In the genomic region with DNA sequence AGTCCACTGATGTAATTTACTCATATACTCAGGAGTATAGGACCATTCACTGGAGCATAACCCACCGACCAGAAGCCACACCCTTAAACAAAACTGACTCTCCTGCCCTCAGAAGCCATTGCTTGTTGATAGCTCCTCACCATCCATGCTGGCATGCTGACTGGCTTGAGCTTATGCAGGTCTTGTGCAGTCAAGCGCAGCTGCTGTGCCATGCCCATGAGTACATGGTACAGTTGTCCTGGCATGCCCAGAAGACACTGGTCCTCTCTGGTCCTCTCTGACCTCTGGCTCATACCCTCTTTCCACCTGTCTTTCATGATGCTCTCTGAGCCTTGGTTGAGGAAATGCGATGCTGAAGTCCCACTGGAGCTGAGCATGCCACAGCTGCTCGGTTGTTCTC, we compare ENCODE assay signal across 31 mouse cellular contexts. TPM values are rescaled to one million over a fixed set of nuclear protein-coding genes. Genes with fewer than 3 reads are reported as not detected.
"Had no signal": no experiment of that assay in that cellular context is flagged by ENCODE, and none has a peak within 500 bp of the region (broad histone marks: within the 10 kb centered on the region; RNA-seq: fewer than 3 reads in every experiment).

No protein-coding gene starts in this region.

- H3K36me3 ChIP-seq: heart, embryonic 13.5 days; heart, embryonic 15.5 days; limb, embryonic 10.5 days; limb, embryonic 12.5 days had no signal

- H3K4me2 ChIP-seq: heart, embryonic 11.5 days; heart, embryonic 13.5 days; heart, embryonic 15.5 days; hindbrain, embryonic 14.5 days; limb, embryonic 12.5 days; liver, embryonic 11.5 days had no signal

- H3K4me1 ChIP-seq: heart, embryonic 13.5 days; heart, embryonic 15.5 days had no signal

- H3K27ac ChIP-seq: heart, adult 2 months; heart, embryonic 13.5 days; heart, embryonic 15.5 days; hindbrain, embryonic 14.5 days; layer of hippocampus, adult 2 months; left cerebral cortex, adult 2 months; limb, embryonic 10.5 days; limb, embryonic 12.5 days had no signal

- ATAC-seq: forebrain, postnatal 0 days; hindbrain, embryonic 16.5 days; inflammation-experienced regulatory T-cells, adult 6 months; intestine, postnatal 0 days had no signal

- H3K9ac ChIP-seq: forebrain, postnatal 0 days; heart, embryonic 13.5 days; heart, embryonic 15.5 days; hindbrain, embryonic 14.5 days; limb, embryonic 12.5 days had no signal

- H3K4me3 ChIP-seq: heart, adult 2 months; heart, embryonic 13.5 days; heart, embryonic 15.5 days; layer of hippocampus, adult 2 months; left cerebral cortex, adult 2 months; limb, embryonic 10.5 days; limb, embryonic 12.5 days had no signal

- DNase-seq: forebrain, postnatal 0 days; gastrocnemius, postnatal 14 days; gastrocnemius, postnatal 36 days; heart, adult 11 months; heart, adult 2 months; heart, postnatal 14 days; heart, postnatal 36 days; kidney, adult 2 months; kidney, adult 9 months; kidney, postnatal 10 days; kidney, postnatal 25 days; kidney, postnatal 4 days; liver had no signal

- H3K9me3 ChIP-seq: limb, embryonic 10.5 days had no signal

RNA-seq across cellular contexts. Expression of a gene that starts 34.4 kb away (rescaled TPM):
- total RNA-seq: hematopoietic stem cell, adult 5-6 weeks; layer of hippocampus, adult 2 months; layer of hippocampus, postnatal 10 days; layer of hippocampus, postnatal 25 days; left cerebral cortex, adult 2 months; left cerebral cortex, postnatal 14 days; left cerebral cortex, postnatal 36 days had no signal
- polyA plus RNA-seq: forebrain, postnatal 0 days; inflammation-experienced regulatory T-cells, adult 6 months had no signal

RNA-seq across cellular contexts. Expression of a gene that starts 41.0 kb away (rescaled TPM):
- total RNA-seq: forebrain, postnatal 0 days; layer of hippocampus, adult 2 months; layer of hippocampus, postnatal 10 days; layer of hippocampus, postnatal 25 days; left cerebral cortex, adult 2 months; left cerebral cortex, postnatal 14 days; left cerebral cortex, postnatal 36 days had no signal
- polyA plus RNA-seq: forebrain, postnatal 0 days; inflammation-experienced regulatory T-cells, adult 6 months had no signal

RNA-seq across cellular contexts. Expression of a gene that starts 53.6 kb away (rescaled TPM):
- total RNA-seq: forebrain, postnatal 0 days; gastrocnemius, adult 18-20 months; gastrocnemius, postnatal 36 days; heart, adult 2 months; hematopoietic stem cell, adult 5-6 weeks; layer of hippocampus, adult 2 months; layer of hippocampus, postnatal 10 days; layer of hippocampus, postnatal 25 days; left cerebral cortex, adult 2 months; left cerebral cortex, postnatal 14 days; left cerebral cortex, postnatal 36 days had no signal
- polyA plus RNA-seq: forebrain, postnatal 0 days; heart, adult 2 months; inflammation-experienced regulatory T-cells, adult 6 months had no signal
